Mouse (Mus musculus): ENCODE measurements around the gene Chdh. TPM values are rescaled to one million over a fixed set of nuclear protein-coding genes. Genes with fewer than 3 reads are reported as not detected.

The Chdh gene
- not detected in 2 replicates for polyA plus RNA-seq (2012; ENCODE audit: insufficient read depth, insufficient read length, low replicate concordance, missing spikeins)

GRCm38 (mm10) chr14:30008733-30009575 is at the start of gene Chdh, which contains the start of gene Il17rb:
Gene Chdh (plus strand): TSS chr14:30009023.
Gene Il17rb (minus strand): TSS chr14:30008896.
- Histone ChIP-seq H3K4me3 (ENCODE audit: insufficient read depth, low read depth, low read length) (peak within 1 kb of the TSS; percentile 6), H3K27ac (ENCODE audit: insufficient read depth, low read depth, low read length) (no peak within 1 kb of the TSS), H3K4me1 (ENCODE audit: control insufficient read depth, insufficient read depth, low read length) (peaks cover 19% of the 10 kb centered on the region)
- no peak for TF ChIP-seq POLR2A (IDR thresholded peaks at IDR 0.05; ENCODE audit: insufficient read depth, low read depth, low read length)
- TF ChIP-seq CTCF (IDR thresholded peaks at IDR 0.05; ENCODE audit: insufficient read depth, low read depth, low read length), result no peak
- 15% methylated on average over 54 of the region's 54 CpGs for WGBS

DNA sequence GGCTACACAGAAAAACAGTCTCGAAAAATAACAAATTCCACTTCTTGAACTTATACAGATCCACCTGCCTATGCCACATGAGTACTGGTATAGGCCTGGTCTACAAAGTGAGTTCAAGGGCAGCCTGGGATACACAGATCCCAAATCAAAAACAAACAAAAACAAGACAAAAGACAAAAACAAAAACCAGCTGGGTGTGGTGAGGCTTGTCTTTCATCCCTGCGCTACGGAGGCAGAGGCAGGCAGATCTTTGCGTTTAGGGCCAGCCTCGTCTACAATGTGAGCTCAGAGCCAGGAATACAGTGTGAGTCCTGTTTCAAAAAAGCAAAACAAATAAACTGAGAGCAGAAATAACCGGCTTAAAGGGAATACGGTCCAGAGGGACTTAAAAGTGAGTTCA is 41.2 kb upstream of the Chdh start:
- WGBS, result 56% methylated on average over 7 of the region's 7 CpGs
- Histone ChIP-seq H3K4me3 (ENCODE audit: insufficient read depth, low read depth, low read length) (peak overlapping the region; percentile 82), H3K4me1 (ENCODE audit: control insufficient read depth, insufficient read depth, low read length) (0 out of 2 replicates have a peak, but pooled peaks cover 4% of the 10 kb centered on the region), H3K27ac (ENCODE audit: insufficient read depth, low read depth, low read length) (peak overlapping the region; percentile 68)
- TF ChIP-seq POLR2A (IDR thresholded peaks at IDR 0.05; ENCODE audit: insufficient read depth, low read depth, low read length) (no peak), CTCF (IDR thresholded peaks at IDR 0.05; ENCODE audit: insufficient read depth, low read depth, low read length) (no peak)

- Histone ChIP-seq H3K4me3 (ENCODE audit: insufficient read depth, low read depth, low read length) (peak within 1 kb of the TSS; percentile 82), H3K4me1 (ENCODE audit: control insufficient read depth, insufficient read depth, low read length) (0 out of 2 replicates have a peak, but pooled peaks cover 4% of the 10 kb centered on the region), H3K27ac (ENCODE audit: insufficient read depth, low read depth, low read length) (peak within 1 kb of the TSS; percentile 77)
- WGBS, result under 1% methylated on average over 49 of the region's 49 CpGs
- no peak for TF ChIP-seq CTCF (IDR thresholded peaks at IDR 0.05; ENCODE audit: insufficient read depth, low read depth, low read length)
- peak; percentile 71 for TF ChIP-seq POLR2A (IDR thresholded peaks at IDR 0.05; ENCODE audit: insufficient read depth, low read depth, low read length)
Observed at GRCm38 (mm10) chr14:29968075-29968821, 40.6 kb upstream of the Chdh start, which contains the start of gene Selenok. Gene Selenok (plus strand): TSS chr14:29968308.

DNA sequence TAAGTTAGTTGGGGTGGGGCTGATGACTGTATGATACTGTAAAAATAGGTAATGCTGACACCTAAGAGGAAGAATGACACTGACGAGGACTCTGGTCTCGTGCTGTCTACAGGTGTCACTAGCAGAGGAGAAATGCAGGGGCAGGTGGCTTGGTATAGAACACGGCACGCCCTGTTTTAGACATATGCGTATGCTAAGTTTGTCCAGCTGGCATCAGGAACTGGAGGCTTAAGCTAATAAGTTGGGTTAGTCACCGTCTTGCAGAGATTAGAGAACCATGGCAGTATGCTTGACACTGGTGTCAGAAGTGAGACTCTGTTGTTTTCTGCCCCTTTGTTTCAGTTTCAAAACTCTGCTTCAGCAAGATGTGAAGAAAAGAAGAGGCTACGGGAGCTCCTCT is 37.4 kb upstream of the Chdh start:
- Histone ChIP-seq H3K27ac (ENCODE audit: insufficient read depth, low read depth, low read length) (no peak overlapping the region), H3K4me1 (ENCODE audit: control insufficient read depth, insufficient read depth, low read length) (0 out of 2 replicates have a peak, but pooled peaks cover 4% of the 10 kb centered on the region), H3K4me3 (ENCODE audit: insufficient read depth, low read depth, low read length) (no peak overlapping the region)
- WGBS, result 91% methylated on average over 7 of the region's 7 CpGs
- TF ChIP-seq CTCF (IDR thresholded peaks at IDR 0.05; ENCODE audit: insufficient read depth, low read depth, low read length) (no peak), POLR2A (IDR thresholded peaks at IDR 0.05; ENCODE audit: insufficient read depth, low read depth, low read length) (no peak)

GRCm38 (mm10) chr14:29971993-29972392 is 36.8 kb upstream of the Chdh start:
- no peak overlapping the region for H3K4me3 ChIP-seq (ENCODE audit: insufficient read depth, low read depth, low read length)
- H3K27ac ChIP-seq (ENCODE audit: insufficient read depth, low read depth, low read length), result no peak overlapping the region
- H3K4me1 ChIP-seq (ENCODE audit: control insufficient read depth, insufficient read depth, low read length), result 0 out of 2 replicates have a peak, but pooled peaks cover 4% of the 10 kb centered on the region
- 69% methylated on average over 5 of the region's 5 CpGs for WGBS
- TF ChIP-seq CTCF (IDR thresholded peaks at IDR 0.05; ENCODE audit: insufficient read depth, low read depth, low read length) (no peak), POLR2A (IDR thresholded peaks at IDR 0.05; ENCODE audit: insufficient read depth, low read depth, low read length) (no peak)

DNA sequence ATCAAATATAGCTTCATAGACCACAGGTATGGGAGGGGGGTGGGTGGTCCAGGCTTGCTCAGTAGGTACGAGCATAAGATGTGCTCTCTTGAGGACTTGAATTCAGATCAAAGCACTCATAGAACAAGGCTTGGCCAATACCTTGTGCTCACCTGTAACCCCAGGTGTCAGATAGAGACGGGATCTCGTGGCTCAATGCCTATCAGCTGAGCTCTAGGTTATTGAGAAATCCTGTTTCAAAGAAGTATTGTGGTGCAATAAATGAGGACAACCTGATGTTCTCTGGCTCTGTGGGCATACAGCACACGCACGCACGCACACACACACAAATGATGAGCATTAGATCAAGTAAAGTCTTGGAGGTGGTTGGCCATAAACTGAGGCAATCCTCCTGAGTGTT is 31.9 kb upstream of the Chdh start:
- no peak for TF ChIP-seq CTCF (IDR thresholded peaks at IDR 0.05; ENCODE audit: insufficient read depth, low read depth, low read length)
- TF ChIP-seq POLR2A (IDR thresholded peaks at IDR 0.05; ENCODE audit: insufficient read depth, low read depth, low read length), result no peak
- Histone ChIP-seq H3K27ac (ENCODE audit: insufficient read depth, low read depth, low read length) (no peak overlapping the region), H3K4me3 (ENCODE audit: insufficient read depth, low read depth, low read length) (no peak overlapping the region), H3K4me1 (ENCODE audit: control insufficient read depth, insufficient read depth, low read length) (0 out of 2 replicates have a peak, but pooled peaks cover 4% of the 10 kb centered on the region)
- 97% methylated on average over 6 of the region's 6 CpGs for WGBS

DNA sequence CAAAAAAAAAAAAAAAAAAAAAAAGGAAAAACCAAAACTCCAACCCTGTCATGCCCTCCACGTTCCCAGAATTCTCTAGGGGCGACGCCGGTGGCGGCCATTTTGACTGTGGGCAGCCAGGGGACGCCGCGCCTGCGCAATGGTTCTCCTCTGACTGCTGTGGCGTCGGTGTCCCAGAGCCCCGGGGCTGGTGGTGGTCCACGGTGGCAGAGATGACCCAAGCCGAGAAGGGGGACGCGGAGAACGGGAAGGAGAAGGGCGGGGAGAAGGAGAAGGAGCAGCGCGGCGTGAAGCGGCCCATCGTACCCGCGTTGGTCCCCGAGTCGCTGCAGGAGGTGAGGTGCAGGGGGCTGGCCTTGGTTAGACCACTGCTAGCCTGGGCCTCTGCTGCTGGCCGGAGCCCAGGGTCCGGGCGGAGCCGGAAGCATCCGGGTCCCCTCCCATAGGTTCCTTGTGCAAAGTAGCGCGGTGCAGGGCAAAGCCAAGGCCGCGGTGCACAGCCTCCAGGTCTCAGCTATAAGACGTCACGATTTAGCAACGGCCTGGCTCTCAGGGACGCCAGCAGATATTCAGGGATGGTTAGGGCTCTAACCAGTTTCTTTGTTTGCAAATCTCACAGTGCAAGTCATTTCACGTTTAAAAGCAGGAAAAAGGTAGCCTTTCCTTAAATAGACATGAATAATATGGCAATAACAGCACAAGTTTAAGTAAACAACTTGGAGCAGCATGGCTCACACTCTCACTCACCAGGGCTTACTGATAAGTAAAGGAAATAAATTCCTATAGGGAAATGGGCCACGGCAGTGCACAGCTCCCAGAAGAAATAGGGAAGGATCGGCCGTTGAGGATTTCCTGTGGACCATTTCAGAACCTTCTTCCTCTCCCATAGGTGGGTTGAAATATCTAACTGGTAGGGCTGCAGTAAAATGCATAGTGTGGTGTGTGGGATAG is 30.3 kb upstream of the Chdh start, which contains the start of gene Actr8:
Gene Actr8 (plus strand): TSS at position 84 of the 951 bp plus-strand sequence.
- TF ChIP-seq POLR2A (IDR thresholded peaks at IDR 0.05; ENCODE audit: insufficient read depth, low read depth, low read length) (peak; percentile 71; the same call in 1 of the 2 replicates), CTCF (IDR thresholded peaks at IDR 0.05; ENCODE audit: insufficient read depth, low read depth, low read length) (no peak)
- H3K4me1 ChIP-seq (ENCODE audit: control insufficient read depth, insufficient read depth, low read length), result no peaks in the 10 kb centered on the region
- WGBS, result 1% methylated on average over 44 of the region's 44 CpGs

More for the DNA sequence above, 30.3 kb upstream of the Chdh start, which contains the start of gene Actr8:
- H3K4me3 ChIP-seq (ENCODE audit: insufficient read depth, low read depth, low read length), result peak within 1 kb of the TSS; percentile 94
- peak within 1 kb of the TSS; percentile 79 for H3K27ac ChIP-seq (ENCODE audit: insufficient read depth, low read depth, low read length)

Measured in olfactory bulb, adult 2 months (tissue).